15 mouse cellular contexts compared by ENCODE assay signal in the genomic region with DNA sequence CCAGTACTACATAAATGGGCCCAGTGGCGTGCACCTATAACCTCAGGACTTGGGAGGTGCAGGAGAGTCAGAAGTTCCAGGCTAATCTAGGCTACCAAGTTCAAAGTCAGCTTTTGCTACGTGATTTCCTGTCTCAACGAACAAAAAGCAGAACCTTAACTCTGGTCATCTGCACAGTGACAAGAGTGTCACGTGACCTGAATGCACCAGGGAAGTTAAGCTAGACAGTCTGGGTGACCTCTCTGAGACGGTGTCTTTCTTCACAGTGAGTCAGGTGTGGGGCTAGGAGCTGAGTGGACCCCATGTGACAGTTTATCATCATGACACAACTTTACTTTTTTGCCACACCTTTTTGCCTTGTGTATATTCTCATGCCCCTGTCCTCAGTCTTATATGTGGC.
DNase-seq lines count a peak whose midpoint lies in the region; ATAC-seq and TF ChIP-seq lines count a peak whose summit lies in the region.
"Had no signal": no experiment of that assay in that cellular context is flagged by ENCODE, and none has a peak within 500 bp of the region (broad histone marks: within the 10 kb centered on the region; RNA-seq: fewer than 3 reads in every experiment).

No protein-coding gene starts in this region.

- H3K79me3 ChIP-seq in C2C12 (ENCODE audit: low read depth), result no peaks in the 10 kb centered on the region

- H3K4me3 ChIP-seq in C2C12 (ENCODE audit: insufficient read depth, poor library complexity, severe bottlenecking), result no peak overlapping the region
- H3K4me3 ChIP-seq: heart, embryonic 13.5 days; limb, embryonic 12.5 days had no signal

- ATAC-seq in CD4-positive, CD25-positive, alpha-beta regulatory T cell, adult 4 months, result no peak
- ATAC-seq: forebrain, embryonic 14.5 days; hindbrain, postnatal 0 days had no signal

- no peak for TF ChIP-seq CTCF in C2C12 (IDR thresholded peaks at IDR 0.05; ENCODE audit: control insufficient read depth, insufficient read depth, insufficient read length)

- peak; percentile 6 for DNase-seq in CD4-positive, CD25-positive, alpha-beta regulatory T cell, adult 2 months (ENCODE audit: low read depth, low spot score)
- DNase-seq in induced T-regulatory cell, adult 2 months (ENCODE audit: low read depth), result peak; percentile 1
- DNase-seq in monocyte, adult 2 months (ENCODE audit: low read depth in 1 of 2, low spot score in 2 of 2), result peak; percentile 13 to 14
- DNase-seq in heart, postnatal 4 days, result no peak
- DNase-seq in gastrocnemius, postnatal 10 days, result no peak
- no peak for DNase-seq in layer of hippocampus, adult 11-12 months (ENCODE audit: low spot score)
- DNase-seq: cerebellum, postnatal 36 days; gastrocnemius, postnatal 25 days; kidney, postnatal 10 days had no signal

- no peak overlapping the region for H3ac ChIP-seq in C2C12 (ENCODE audit: control insufficient read depth, insufficient read length, low read depth)

- H3K79me2 ChIP-seq in C2C12 (ENCODE audit: control insufficient read depth, insufficient read depth), result no peaks in the 10 kb centered on the region

- H3K27me3 ChIP-seq in C2C12 (ENCODE audit: control insufficient read depth, insufficient read depth, insufficient read length), result peaks cover 42% of the 10 kb centered on the region

- H3K36me3 ChIP-seq in C2C12 (ENCODE audit: control insufficient read depth, insufficient read depth), result no peaks in the 10 kb centered on the region
- H3K36me3 ChIP-seq: heart, embryonic 13.5 days; limb, embryonic 12.5 days had no signal

TF ChIP-seq in C2C12, 6 proteins besides CTCF, POLR2A, EP300 and RAD21:
- TF ChIP-seq MYOG (IDR thresholded peaks at IDR 0.05; ENCODE audit: control insufficient read depth, extremely low read depth, insufficient read length) (no peak), USF1 (IDR thresholded peaks at IDR 0.05; ENCODE audit: low read depth) (peak; percentile 75)

Comparison
In these comparisons a context has a peak if more than half of its experiments do, and no peak if none do; other contexts are left out.
1. DNase-seq: peak in CD4-positive, CD25-positive, alpha-beta regulatory T cell, adult 2 months (single experiment), induced T-regulatory cell, adult 2 months (single experiment) and monocyte, adult 2 months (2 of 2); none in heart, postnatal 4 days (single experiment), gastrocnemius, postnatal 10 days (single experiment) and layer of hippocampus, adult 11-12 months (single experiment).